Mouse (Mus musculus) ES-E14 (cell line): ENCODE results near the gene Carmil2. TPM values are rescaled to one million over a fixed set of nuclear protein-coding genes. Genes with fewer than 3 reads are reported as not detected.

ENCODE experiments used
- DNase-seq: peaks from one replicate; pipeline ENCODE4 v3.0.0-alpha.2; 2013; ENCODE audit warnings: low read depth, low spot score
- H3K27ac ChIP-seq: 2 replicates; pipeline ENCODE4 v1.5.1; 2012; ENCODE audit warnings: low read depth, mild to moderate bottlenecking, low read length, moderate library complexity, mixed read lengths; ENCODE audit not compliant: poor library complexity, insufficient read depth, severe bottlenecking
- H3K36me3 ChIP-seq: 2 replicates; pipeline ENCODE4 v1.6.1; 2012; ENCODE audit warnings: mild to moderate bottlenecking, low read length, moderate library complexity, mixed read lengths; ENCODE audit not compliant: control insufficient read depth, poor library complexity, insufficient read depth, severe bottlenecking
- H3K4me1 ChIP-seq, 2 experiments: fragments of 150-350 bp in 1 of 2; sonication (generic) in 1 of 2; 2 replicates each; pipeline ENCODE4 v1.6.1; 2012; ENCODE audit warnings: low read length in 2 of 2, mild to moderate bottlenecking in 1 of 2, mixed read lengths in 1 of 2; ENCODE audit not compliant: control insufficient read depth in 2 of 2, insufficient read depth in 2 of 2, poor library complexity in 1 of 2
- H3K4me3 ChIP-seq, 2 experiments: fragments of 150-350 bp in 1 of 2; sonication (generic) in 1 of 2; 2 replicates each; pipeline ENCODE4 v1.5.1; 2012; ENCODE audit warnings: low read length in 2 of 2, low read depth in 1 of 2, mild to moderate bottlenecking in 1 of 2, mixed read lengths in 1 of 2; ENCODE audit not compliant: insufficient read depth in 1 of 2, poor library complexity in 1 of 2, severe bottlenecking in 1 of 2
- H3K9ac ChIP-seq: 2 replicates; pipeline ENCODE4 v1.6.1; 2012; ENCODE audit warnings: low read depth, mild to moderate bottlenecking, low read length, mixed read lengths; ENCODE audit not compliant: poor library complexity, insufficient read depth, severe bottlenecking
- H3K9me3 ChIP-seq: fragments of 150-350 bp; sonication (generic); 2 replicates; pipeline ENCODE4 v1.6.1; 2012; ENCODE audit warnings: low read depth, mild to moderate bottlenecking, low read length; ENCODE audit not compliant: control insufficient read depth, insufficient read depth
- CHD2 ChIP-seq: IDR thresholded peaks from 2 replicates; pipeline ENCODE4 v1.6.1; 2014; ENCODE audit warnings: mild to moderate bottlenecking, low read depth, low read length, inconsistent platforms
- HCFC1 ChIP-seq: IDR thresholded peaks from 2 replicates; pipeline ENCODE4 v1.6.1; 2012; ENCODE audit warnings: low read length, inconsistent platforms, borderline replicate concordance; ENCODE audit not compliant: insufficient read depth
- MAFK ChIP-seq: IDR thresholded peaks from 2 replicates; pipeline ENCODE4 v1.6.1; 2014; ENCODE audit warnings: mild to moderate bottlenecking, low read depth, low read length, inconsistent platforms; ENCODE audit not compliant: insufficient read depth
- ZC3H11A ChIP-seq: IDR thresholded peaks from 2 replicates; pipeline ENCODE4 v1.6.1; 2012; ENCODE audit warnings: low read depth, mild to moderate bottlenecking, inconsistent platforms, low read length, borderline replicate concordance
- ZNF384 ChIP-seq: IDR thresholded peaks from 2 replicates; pipeline ENCODE4 v1.6.1; 2012; ENCODE audit warnings: low read depth, low read length, inconsistent platforms
- in situ Hi-C, 2 experiments: fragments of 600-800 bp; cut with MboI; formaldehyde crosslinking; loops; one replicate each; pipeline ENCODE4 v1.15.1; 2025; ENCODE audit warnings: low sequenced_read_pairs in 2 of 2, inconsistent platforms in 1 of 2; ENCODE audit not compliant: unreplicated experiment in 2 of 2
- total RNA-seq: library from RNA; depleted of rRNA; stranded (reverse); fragments of 300-350 nt; gene quantifications from 2 replicates; pipeline ENCODE4 v1.2.3, GENCODE M21; 2012

The Carmil2 gene
- total RNA-seq, 1 experiment: 1.6 TPM

DNA sequence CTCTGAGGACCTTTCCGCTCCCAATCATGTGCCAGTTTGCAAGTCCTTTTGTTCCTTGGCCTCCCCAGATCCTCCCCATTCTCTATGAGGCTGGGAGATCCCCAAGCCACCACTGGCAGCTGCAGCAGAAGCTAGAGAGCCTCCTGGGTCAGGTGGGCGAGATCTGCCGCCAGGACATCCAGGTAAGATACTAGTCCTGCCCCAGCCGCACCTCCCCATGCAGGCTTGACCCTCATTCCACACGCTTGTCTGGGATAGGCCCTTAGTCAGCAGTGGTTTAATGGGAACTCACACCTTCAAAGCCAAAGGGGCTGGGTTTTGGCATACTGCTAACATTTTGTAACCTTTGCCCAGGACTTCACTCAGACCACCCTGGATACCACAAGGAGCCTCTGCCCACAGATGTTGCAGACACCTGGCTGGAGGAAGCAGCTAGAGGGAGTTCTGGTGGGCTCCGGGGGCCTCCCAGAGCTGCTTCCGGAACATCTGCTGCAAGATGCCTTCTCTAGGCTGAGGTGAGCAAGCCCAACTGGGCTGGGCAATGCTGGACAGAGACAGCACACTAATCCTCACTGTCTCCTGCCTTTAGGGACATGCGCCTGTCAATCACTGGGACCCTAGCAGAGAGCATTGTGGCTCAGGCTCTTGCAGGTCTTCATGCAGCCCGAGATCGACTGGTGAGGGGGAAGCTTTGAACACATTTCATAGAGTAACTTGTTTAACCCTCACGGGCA, 6.5 kb downstream of the Carmil2 start:
- Histone ChIP-seq H3K9me3 (no peaks in the 10 kb centered on the region), H3K27ac (no peak overlapping the region), H3K4me1 (peaks cover under 1 to 7% of the 10 kb centered on the region in 2 experiments; a peak in 3 of 4 replicates), H3K9ac (no peak overlapping the region), H3K36me3 (peaks cover 6% of the 10 kb centered on the region; the same call in 1 of the 2 replicates), H3K4me3 (no peak overlapping the region)
- in situ Hi-C loops: no loop called here
- no peak for DNase-seq
- TF ChIP-seq MAFK (no peak), ZNF384 (no peak), CHD2 (no peak), ZC3H11A (no peak), HCFC1 (no peak)

DNA sequence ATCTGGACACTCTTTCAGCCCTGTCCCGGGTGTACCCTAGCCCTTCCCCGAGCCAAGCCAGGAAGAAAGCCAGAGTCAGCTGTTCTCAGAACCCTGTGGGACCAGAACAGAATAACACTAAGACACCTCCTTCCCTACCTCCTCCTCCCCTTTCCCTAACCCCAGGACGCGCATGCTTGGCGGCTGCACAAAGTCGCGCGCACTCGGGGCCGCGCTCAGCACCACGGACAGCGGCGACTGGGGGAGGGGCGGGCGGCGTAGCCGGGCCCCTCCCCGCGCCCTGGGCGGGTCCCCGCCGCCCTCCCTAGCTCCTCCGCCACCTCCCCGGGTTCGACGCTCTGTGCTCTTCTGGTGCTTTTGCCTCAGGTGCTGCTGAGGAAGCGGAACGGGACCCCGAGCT, 7.6 kb downstream of the Carmil2 start:
- H3K4me1 ChIP-seq: peaks cover 0 to 2% of the 10 kb centered on the region in 2 experiments; a peak in 2 of 4 replicates
- no peak overlapping the region for H3K27ac ChIP-seq
- in situ Hi-C loops: no loop called here
- H3K36me3 ChIP-seq: peaks cover 12% of the 10 kb centered on the region; the same call in 1 of the 2 replicates
- H3K9me3 ChIP-seq: no peaks in the 10 kb centered on the region
- peak; percentile 60 for DNase-seq
- H3K9ac ChIP-seq: no peak overlapping the region
- TF ChIP-seq HCFC1 (no peak; the same call in 1 of the 2 replicates), CHD2 (no peak), MAFK (no peak), ZC3H11A (no peak), ZNF384 (no peak)
- H3K4me3 ChIP-seq: peak overlapping the region; percentile 58 to 67

DNA sequence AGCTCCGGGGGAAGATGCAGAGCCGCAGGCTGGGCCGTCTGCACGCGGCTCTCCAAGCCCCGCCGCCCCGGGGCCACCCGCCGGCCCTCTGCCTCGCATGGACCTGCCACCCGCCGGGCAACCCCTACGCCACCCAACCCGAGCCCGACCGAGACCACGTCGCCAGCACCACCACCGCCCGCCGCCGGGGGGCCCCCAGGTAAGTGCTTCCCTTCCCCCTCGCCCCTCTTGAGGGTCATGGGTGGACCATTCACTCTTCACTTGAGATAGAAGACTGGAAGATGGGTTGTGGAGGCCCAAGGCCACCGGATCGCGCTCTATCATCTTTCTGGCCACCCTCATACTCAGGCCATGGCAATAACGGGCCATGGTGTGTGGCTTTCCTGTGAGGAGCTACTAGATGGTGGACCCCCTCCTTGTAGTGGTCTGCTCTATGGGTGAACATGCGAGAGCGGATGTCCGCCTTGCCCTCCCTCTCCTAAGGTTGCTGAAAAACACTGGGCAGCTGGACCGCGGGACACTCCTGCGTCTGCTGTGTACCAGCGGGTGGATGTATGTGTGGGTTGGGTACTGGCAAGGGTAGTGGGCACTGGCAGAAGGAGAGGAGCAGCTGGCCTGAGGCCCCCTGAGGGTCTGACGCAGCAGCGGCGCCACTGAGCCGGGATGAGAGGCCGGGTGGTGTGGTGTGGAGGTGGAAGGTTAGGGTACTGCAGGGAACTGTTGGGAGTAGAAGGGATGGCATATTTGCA, 8.2 kb downstream of the Carmil2 start:
- H3K9me3 ChIP-seq: no peaks in the 10 kb centered on the region
- DNase-seq: no peak
- no peak overlapping the region for H3K27ac ChIP-seq
- no peak overlapping the region for H3K9ac ChIP-seq
- peaks cover 0 to 2% of the 10 kb centered on the region in 2 experiments; a peak in 1 of 4 replicates for H3K4me1 ChIP-seq
- H3K36me3 ChIP-seq: peaks cover 14% of the 10 kb centered on the region; the same call in 1 of the 2 replicates
- in situ Hi-C loops: no loop called here
- H3K4me3 ChIP-seq: peak overlapping the region; percentile 58 to 67
- no peak for TF ChIP-seq MAFK
- TF ChIP-seq ZC3H11A: no peak
- TF ChIP-seq CHD2: no peak
- TF ChIP-seq ZNF384: no peak
- no peak for TF ChIP-seq HCFC1

DNA sequence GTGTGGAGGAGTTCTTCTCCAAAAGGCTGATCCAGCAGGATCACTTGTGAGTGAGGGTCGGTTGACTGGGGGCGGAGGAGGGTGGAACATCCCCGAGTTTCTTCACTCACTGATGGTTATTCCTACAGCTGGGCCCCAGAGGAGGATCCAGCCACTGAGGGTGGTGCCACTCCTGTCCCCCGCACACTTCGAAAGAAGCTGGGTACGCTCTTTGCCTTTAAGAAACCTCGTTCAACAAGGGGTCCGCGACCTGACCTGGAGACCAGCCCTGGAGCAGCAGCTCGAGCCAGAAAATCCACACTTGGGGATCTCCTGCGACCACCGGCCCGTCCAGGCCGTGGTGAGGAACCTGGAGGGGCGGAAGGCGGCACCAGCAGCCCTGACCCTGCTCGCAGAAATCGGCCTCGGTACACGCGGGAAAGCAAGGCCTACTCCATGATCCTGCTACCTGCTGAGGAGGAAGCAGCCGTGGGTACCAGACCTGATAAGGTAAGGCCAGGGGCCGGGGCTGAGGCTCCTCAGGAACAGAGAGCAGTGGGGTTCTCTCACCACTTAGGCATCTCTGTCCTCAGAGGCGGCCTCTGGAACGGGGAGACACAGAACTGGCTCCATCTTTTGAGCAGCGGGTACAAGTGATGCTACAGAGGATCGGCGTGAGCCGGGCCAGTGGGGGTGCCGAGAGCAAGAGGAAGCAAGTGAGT, 9.2 kb downstream of the Carmil2 start:
- Histone ChIP-seq H3K4me1 (peaks cover 2 to 4% of the 10 kb centered on the region in 2 experiments; a peak in 1 of 4 replicates), H3K9me3 (no peaks in the 10 kb centered on the region), H3K36me3 (peaks cover 14% of the 10 kb centered on the region; the same call in 1 of the 2 replicates), H3K4me3 (peak overlapping the region in 1 of 2 experiments; percentile 24; a peak in 1 of 4 replicates), H3K9ac (no peak overlapping the region), H3K27ac (no peak overlapping the region)
- TF ChIP-seq ZNF384: no peak
- no peak for TF ChIP-seq ZC3H11A
- no peak for TF ChIP-seq MAFK
- no peak for TF ChIP-seq HCFC1
- no peak for TF ChIP-seq CHD2
- no peak for DNase-seq
- in situ Hi-C loops: no loop called here
